Comparison of ENCODE assay signal across 20 mouse cellular contexts in the genomic region with DNA sequence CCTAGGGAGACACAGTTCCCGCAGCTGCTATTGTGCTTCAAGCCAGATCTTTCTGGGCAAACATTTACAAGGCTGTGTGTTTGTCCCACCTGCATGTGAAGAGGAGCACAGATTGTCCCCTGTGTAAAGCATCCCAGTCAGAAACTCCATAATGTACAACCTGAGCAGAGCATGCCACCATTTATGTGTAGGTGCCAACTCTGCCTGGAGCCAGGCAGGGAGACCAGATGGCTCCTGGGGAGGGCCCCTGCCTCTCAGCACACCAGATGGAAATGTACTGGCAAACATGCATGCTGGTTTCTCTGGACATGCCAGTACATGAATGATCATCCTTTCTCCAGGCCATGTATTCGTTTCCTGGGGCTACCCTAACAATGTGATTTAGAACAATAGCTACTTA.
DNase-seq lines count a peak whose midpoint lies in the region; ATAC-seq and TF ChIP-seq lines count a peak whose summit lies in the region.
"Had no signal": no experiment of that assay in that cellular context is flagged by ENCODE, and none has a peak within 500 bp of the region (broad histone marks: within the 10 kb centered on the region; RNA-seq: fewer than 3 reads in every experiment).

No protein-coding gene starts in this region.

- H3K9ac ChIP-seq in forebrain, postnatal 0 days = no peak overlapping the region
- no peak overlapping the region for H3K9ac ChIP-seq in forebrain, embryonic 11.5 days (ENCODE audit: low read length)
- H3K9ac ChIP-seq in hindbrain, embryonic 16.5 days (ENCODE audit: low read depth, low read length) = no peak overlapping the region
- H3K9ac ChIP-seq in hindbrain, embryonic 12.5 days = no peak overlapping the region
- H3K9ac ChIP-seq: heart, embryonic 15.5 days; kidney, embryonic 15.5 days; limb, embryonic 13.5 days; liver, embryonic 15.5 days; neural tube, embryonic 13.5 days had no signal

- H3K4me1 ChIP-seq in forebrain, postnatal 0 days (ENCODE audit: insufficient read depth) = no peaks in the 10 kb centered on the region
- no peaks in the 10 kb centered on the region for H3K4me1 ChIP-seq in forebrain, embryonic 11.5 days (replicated peaks; ENCODE audit: control insufficient read depth, insufficient read depth, low read length)
- H3K4me1 ChIP-seq in hindbrain, embryonic 16.5 days (ENCODE audit: control insufficient read depth, insufficient read depth, low read depth, low read length) = no peaks in the 10 kb centered on the region
- H3K4me1 ChIP-seq in hindbrain, embryonic 12.5 days = no peaks in the 10 kb centered on the region
- H3K4me1 ChIP-seq: embryonic facial prominence, embryonic 10.5 days; heart, embryonic 15.5 days; hindbrain, embryonic 10.5 days; kidney, embryonic 15.5 days; limb, embryonic 13.5 days; liver, embryonic 15.5 days; midbrain, embryonic 10.5 days; neural tube, embryonic 13.5 days had no signal

- H3K36me3 ChIP-seq in forebrain, postnatal 0 days (ENCODE audit: insufficient read depth) = no peaks in the 10 kb centered on the region
- no peaks in the 10 kb centered on the region for H3K36me3 ChIP-seq in forebrain, embryonic 11.5 days (ENCODE audit: control insufficient read depth, insufficient read depth, low read length)
- no peaks in the 10 kb centered on the region for H3K36me3 ChIP-seq in hindbrain, embryonic 16.5 days (ENCODE audit: control insufficient read depth, insufficient read depth, low read length)
- no peaks in the 10 kb centered on the region for H3K36me3 ChIP-seq in hindbrain, embryonic 12.5 days
- H3K36me3 ChIP-seq: embryonic facial prominence, embryonic 10.5 days; heart, embryonic 15.5 days; hindbrain, embryonic 10.5 days; kidney, embryonic 15.5 days; limb, embryonic 13.5 days; liver, embryonic 15.5 days; midbrain, embryonic 10.5 days; neural tube, embryonic 13.5 days had no signal

- peak; percentile 27 for DNase-seq in forebrain, postnatal 0 days
- no peak for DNase-seq in forebrain, embryonic 11.5 days (ENCODE audit: low spot score)
- DNase-seq in brain, embryonic 14.5 days (ENCODE audit: low read depth) = peak; percentile 50
- peak; percentile 73 for DNase-seq in cerebellum, adult 9-11 months
- peak; percentile 31 to 61 for DNase-seq in layer of hippocampus, postnatal 14 days (ENCODE audit: low spot score in 2 of 2)
- DNase-seq in lung, postnatal 14 days = no peak
- DNase-seq: adrenal gland, adult 8-10 months; heart, adult 18-20 months; lung, postnatal 10 days had no signal

- no peaks in the 10 kb centered on the region for H3K27me3 ChIP-seq in forebrain, postnatal 0 days (ENCODE audit: insufficient read depth, low read length)
- H3K27me3 ChIP-seq in forebrain, embryonic 11.5 days (ENCODE audit: control insufficient read depth, insufficient read depth, low read length) = no peaks in the 10 kb centered on the region
- no peaks in the 10 kb centered on the region for H3K27me3 ChIP-seq in hindbrain, embryonic 16.5 days (replicated peaks; ENCODE audit: control insufficient read depth, insufficient read depth, low read length)
- no peaks in the 10 kb centered on the region for H3K27me3 ChIP-seq in hindbrain, embryonic 12.5 days
- H3K27me3 ChIP-seq: heart, embryonic 15.5 days; kidney, embryonic 15.5 days; limb, embryonic 13.5 days; liver, embryonic 15.5 days; neural tube, embryonic 13.5 days had no signal

- no peak overlapping the region for H3K27ac ChIP-seq in forebrain, postnatal 0 days (ENCODE audit: low read depth, low read length)
- H3K27ac ChIP-seq in forebrain, embryonic 11.5 days (ENCODE audit: low read depth, low read length) = no peak overlapping the region
- H3K27ac ChIP-seq in hindbrain, embryonic 16.5 days (ENCODE audit: low read depth, low read length) = no peak overlapping the region
- H3K27ac ChIP-seq in hindbrain, embryonic 12.5 days = no peak overlapping the region
- H3K27ac ChIP-seq: embryonic facial prominence, embryonic 10.5 days; heart, embryonic 15.5 days; hindbrain, embryonic 10.5 days; kidney, embryonic 15.5 days; limb, embryonic 13.5 days; liver, embryonic 15.5 days; midbrain, embryonic 10.5 days; neural tube, embryonic 13.5 days had no signal

- H3K9me3 ChIP-seq in forebrain, postnatal 0 days (ENCODE audit: low read length) = no peaks in the 10 kb centered on the region
- H3K9me3 ChIP-seq in forebrain, embryonic 11.5 days (ENCODE audit: control insufficient read depth, low read length) = no peaks in the 10 kb centered on the region
- H3K9me3 ChIP-seq in hindbrain, embryonic 16.5 days (ENCODE audit: control insufficient read depth, low read length) = no peaks in the 10 kb centered on the region
- H3K9me3 ChIP-seq in hindbrain, embryonic 12.5 days (replicated peaks) = no peaks in the 10 kb centered on the region
- H3K9me3 ChIP-seq: embryonic facial prominence, embryonic 10.5 days; heart, embryonic 15.5 days; hindbrain, embryonic 10.5 days; kidney, embryonic 15.5 days; limb, embryonic 13.5 days; liver, embryonic 15.5 days; midbrain, embryonic 10.5 days; neural tube, embryonic 13.5 days had no signal

- no peak for TF ChIP-seq CTCF in forebrain, postnatal 0 days (IDR thresholded peaks at IDR 0.05; ENCODE audit: low read depth)
- TF ChIP-seq CTCF in brain, embryonic 14.5 days (IDR thresholded peaks at IDR 0.05; ENCODE audit: borderline replicate concordance, extremely low read depth, insufficient read depth, insufficient read length) = no peak

- WGBS in forebrain, postnatal 0 days = 57% methylated on average over 2 of the region's 2 CpGs
- 77% methylated on average over 2 of the region's 2 CpGs for WGBS in forebrain, embryonic 11.5 days
- WGBS in hindbrain, embryonic 16.5 days = 50% methylated on average over 2 of the region's 2 CpGs
- WGBS in hindbrain, embryonic 12.5 days = 58% methylated on average over 2 of the region's 2 CpGs

- H3K4me2 ChIP-seq in forebrain, postnatal 0 days (ENCODE audit: low read depth) = no peak overlapping the region
- no peak overlapping the region for H3K4me2 ChIP-seq in forebrain, embryonic 11.5 days (ENCODE audit: low read depth, low read length, severe bottlenecking)
- H3K4me2 ChIP-seq in hindbrain, embryonic 16.5 days (ENCODE audit: low read length) = no peak overlapping the region
- no peak overlapping the region for H3K4me2 ChIP-seq in hindbrain, embryonic 12.5 days (replicated peaks)
- H3K4me2 ChIP-seq: heart, embryonic 15.5 days; kidney, embryonic 15.5 days; limb, embryonic 13.5 days; liver, embryonic 15.5 days; neural tube, embryonic 13.5 days had no signal

- no peak overlapping the region for H3K4me3 ChIP-seq in forebrain, postnatal 0 days (ENCODE audit: low read depth, low read length)
- no peak overlapping the region for H3K4me3 ChIP-seq in forebrain, embryonic 11.5 days (ENCODE audit: low read depth, low read length)
- H3K4me3 ChIP-seq in hindbrain, embryonic 16.5 days (ENCODE audit: low read length) = no peak overlapping the region
- no peak overlapping the region for H3K4me3 ChIP-seq in hindbrain, embryonic 12.5 days
- H3K4me3 ChIP-seq: embryonic facial prominence, embryonic 10.5 days; erythroblast, embryonic 14.5 days; heart, embryonic 15.5 days; hindbrain, embryonic 10.5 days; kidney, embryonic 15.5 days; limb, embryonic 13.5 days; liver, embryonic 15.5 days; midbrain, embryonic 10.5 days; neural tube, embryonic 13.5 days had no signal

- no peak for TF ChIP-seq POLR2A in brain, embryonic 14.5 days (IDR thresholded peaks at IDR 0.05; ENCODE audit: borderline replicate concordance, extremely low read depth, insufficient read depth, insufficient read length, poor library complexity, severe bottlenecking)

- ATAC-seq in forebrain, postnatal 0 days = no peak
- ATAC-seq in forebrain, embryonic 11.5 days (replicated peaks; ENCODE audit: low FRiP score) = no peak
- no peak for ATAC-seq in hindbrain, embryonic 16.5 days
- no peak for ATAC-seq in hindbrain, embryonic 12.5 days (ENCODE audit: low FRiP score)

Comparison
In these comparisons a context has a peak if more than half of its experiments do, and no peak if none do; other contexts are left out.
1. DNase-seq: peak in forebrain, postnatal 0 days (single experiment), brain, embryonic 14.5 days (single experiment), cerebellum, adult 9-11 months (single experiment) and layer of hippocampus, postnatal 14 days (2 of 2); none in forebrain, embryonic 11.5 days (single experiment) and lung, postnatal 14 days (single experiment).